Mouse (Mus musculus) liver, adult 2 months (tissue): ENCODE data around the gene Glt6d1. TPM values are rescaled to one million over a fixed set of nuclear protein-coding genes. Genes with fewer than 3 reads are reported as not detected.

Experiments used
- DNase-seq: peaks from one replicate; pipeline ENCODE4 v3.0.0-alpha.2; 2011; ENCODE audit warnings: low read depth, low spot score; ENCODE audit errors: extremely low read depth
- H3K27ac ChIP-seq: fragments of 200-500 bp; replicated peaks from 2 replicates; pipeline ENCODE4 v1.5.1; 2012; ENCODE audit warnings: low read depth, mild to moderate bottlenecking, control low read depth, inconsistent platforms, low read length; ENCODE audit not compliant: insufficient read depth
- H3K27me3 ChIP-seq: fragments of 200-500 bp; 2 replicates; pipeline ENCODE4 v1.6.1; 2012; ENCODE audit warnings: mild to moderate bottlenecking, moderate library complexity, low read length, inconsistent platforms; ENCODE audit not compliant: control insufficient read depth, insufficient read depth
- H3K36me3 ChIP-seq: fragments of 200-500 bp; 2 replicates; pipeline ENCODE4 v1.6.1; 2012; ENCODE audit warnings: low read length, inconsistent platforms; ENCODE audit not compliant: control insufficient read depth, insufficient read depth
- H3K4me1 ChIP-seq: fragments of 200-500 bp; 2 replicates; pipeline ENCODE4 v1.6.1; 2011; ENCODE audit warnings: low read length; ENCODE audit not compliant: control insufficient read depth, insufficient read depth
- H3K4me3 ChIP-seq: fragments of 200-500 bp; 2 replicates; pipeline ENCODE4 v1.5.1; 2011; ENCODE audit warnings: low read depth, mild to moderate bottlenecking, control low read depth, low read length, moderate library complexity; ENCODE audit not compliant: insufficient read depth
- H3K79me2 ChIP-seq: fragments of 200-500 bp; 2 replicates; pipeline ENCODE4 v1.6.1; 2012; ENCODE audit warnings: inconsistent platforms, mild to moderate bottlenecking, low read length, moderate library complexity; ENCODE audit not compliant: control insufficient read depth, insufficient read depth
- H3K9ac ChIP-seq: fragments of 200-500 bp; 2 replicates; pipeline ENCODE4 v1.6.1; 2012; ENCODE audit warnings: low read depth, mild to moderate bottlenecking, control low read depth, inconsistent platforms, low read length
- CTCF ChIP-seq: fragments of 200-500 bp; IDR thresholded peaks from 2 replicates; pipeline ENCODE4 v1.5.1; 2011; ENCODE audit warnings: low read depth, low read length, control low read depth
- POLR2A ChIP-seq: fragments of 200-500 bp; IDR thresholded peaks from 2 replicates; pipeline ENCODE4 v1.6.1; 2011; ENCODE audit warnings: low read length, control low read depth; ENCODE audit not compliant: insufficient read depth; ENCODE audit errors: extremely low read depth
- WGBS: fragments of 180-500 bp; shearing (Covaris S2); methylation state at CpG from one replicate; pipeline ENCODE4 v1.1.7; 2018; 5-methylcytosine and 5-hydroxymethylcytosine counted together
- polyA plus RNA-seq: library from polyadenylated mRNA; depleted of rRNA; stranded (reverse); fragments of >200 nt; gene quantifications from 2 replicates; pipeline ENCODE4 v1.2.3, GENCODE M21; 2012
- total RNA-seq: library from RNA; depleted of rRNA; stranded (reverse); fragments of >200 nt; gene quantifications from 2 replicates; pipeline ENCODE4 v1.2.3, GENCODE M21; 2014

Gene Glt6d1
- total and polyA plus RNA-seq, 2 experiments, result not detected

GRCm38 (mm10) chr2:25859891-25860290 is 44.2 kb upstream of the Glt6d1 start:
- WGBS, result 81% methylated on average over 3 of the region's 3 CpGs
- Histone ChIP-seq H3K4me3 (no peak overlapping the region), H3K9ac (no peak overlapping the region), H3K79me2 (no peaks in the 10 kb centered on the region), H3K36me3 (no peaks in the 10 kb centered on the region), H3K27ac (no peak overlapping the region), H3K4me1 (no peaks in the 10 kb centered on the region), H3K27me3 (peaks cover 9% of the 10 kb centered on the region; the same call in 1 of the 2 replicates)
- DNase-seq, result no peak
- no peak for TF ChIP-seq CTCF
- no peak for TF ChIP-seq POLR2A

DNA sequence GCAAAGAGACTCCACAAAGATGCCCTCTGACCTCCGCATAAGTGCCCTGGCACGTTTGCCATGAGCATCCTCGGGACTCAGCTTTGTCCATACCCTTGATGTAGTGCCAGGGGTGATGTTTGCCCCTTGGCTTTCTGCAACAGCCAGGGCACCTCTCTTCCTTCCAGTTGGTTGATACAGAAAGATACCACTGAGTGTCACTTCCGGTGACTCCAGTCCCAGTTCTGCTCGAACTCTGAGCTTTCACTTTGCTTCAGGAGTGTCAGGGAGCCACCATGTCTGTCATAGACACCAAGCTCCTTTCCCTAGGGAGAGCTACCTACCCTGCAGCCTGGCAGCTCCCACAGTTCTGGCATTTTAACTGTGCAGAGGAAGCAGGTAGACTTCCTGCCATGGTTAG is 38.4 kb upstream of the Glt6d1 start:
- Histone ChIP-seq H3K79me2 (no peaks in the 10 kb centered on the region), H3K36me3 (no peaks in the 10 kb centered on the region), H3K27me3 (no peaks in the 10 kb centered on the region), H3K27ac (no peak overlapping the region), H3K4me1 (no peaks in the 10 kb centered on the region), H3K4me3 (no peak overlapping the region), H3K9ac (no peak overlapping the region)
- TF ChIP-seq CTCF (no peak), POLR2A (no peak)
- no peak for DNase-seq
- 69% methylated on average over 5 of the region's 5 CpGs for WGBS

- no peaks in the 10 kb centered on the region for H3K4me1 ChIP-seq
- no peaks in the 10 kb centered on the region for H3K36me3 ChIP-seq
- no peak overlapping the region for H3K4me3 ChIP-seq
- no peak for TF ChIP-seq POLR2A
- no peak for TF ChIP-seq CTCF
- no peaks in the 10 kb centered on the region for H3K79me2 ChIP-seq
- H3K27me3 ChIP-seq, result no peaks in the 10 kb centered on the region
- H3K27ac ChIP-seq, result no peak overlapping the region
- 71% methylated on average over 3 of the region's 3 CpGs for WGBS
- no peak for DNase-seq
- no peak overlapping the region for H3K9ac ChIP-seq
Measured at GRCm38 (mm10) chr2:25852626-25853025, 37.0 kb upstream of the Glt6d1 start.

- no peak for DNase-seq
- 22% methylated on average over 4 of the region's 4 CpGs for WGBS
Measured at GRCm38 (mm10) chr2:25850330-25850729, 34.7 kb upstream of the Glt6d1 start.

GRCm38 (mm10) chr2:25847226-25847625 is 31.6 kb upstream of the Glt6d1 start, which contains the start of gene Sohlh1:
Gene Sohlh1 (minus strand): TSS chr2:25847248.
- Histone ChIP-seq H3K36me3 (no peaks in the 10 kb centered on the region), H3K9ac (no peak within 1 kb of the TSS), H3K27ac (no peak within 1 kb of the TSS), H3K79me2 (no peaks in the 10 kb centered on the region), H3K4me1 (no peaks in the 10 kb centered on the region), H3K27me3 (no peaks in the 10 kb centered on the region), H3K4me3 (no peak within 1 kb of the TSS)
- WGBS, result 79% methylated on average over 16 of the region's 16 CpGs
- DNase-seq, result no peak
- TF ChIP-seq POLR2A (no peak), CTCF (no peak)

More at GRCm38 (mm10) chr2:25850330-25850729, 34.7 kb upstream of the Glt6d1 start:
- TF ChIP-seq POLR2A (no peak), CTCF (peak; percentile 80)
- Histone ChIP-seq H3K27me3 (no peaks in the 10 kb centered on the region), H3K79me2 (no peaks in the 10 kb centered on the region), H3K4me3 (no peak overlapping the region), H3K9ac (no peak overlapping the region), H3K36me3 (no peaks in the 10 kb centered on the region), H3K27ac (no peak overlapping the region), H3K4me1 (no peaks in the 10 kb centered on the region)

DNA sequence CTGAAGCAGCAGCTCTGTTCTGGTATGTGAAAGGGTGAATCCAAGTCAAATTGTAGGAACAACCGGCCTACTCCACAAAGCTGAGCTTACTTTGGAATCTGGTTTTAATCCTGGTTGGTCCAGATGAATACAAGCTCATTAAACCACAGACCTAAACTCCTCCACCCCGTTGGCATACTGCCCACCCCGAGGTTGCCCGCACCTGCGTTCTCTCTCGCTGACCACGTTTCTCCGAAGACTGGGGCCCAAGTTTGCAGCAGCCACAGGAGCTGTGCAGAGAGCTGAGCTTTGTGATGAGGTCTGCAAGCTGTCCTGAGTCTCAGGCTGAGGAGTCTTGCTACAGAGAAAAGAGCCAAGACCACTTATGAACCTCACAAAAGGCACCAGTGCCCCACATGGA is 30.9 kb upstream of the Glt6d1 start:
- 77% methylated on average over 8 of the region's 8 CpGs for WGBS
- TF ChIP-seq CTCF (no peak), POLR2A (no peak)
- Histone ChIP-seq H3K27ac (no peak overlapping the region), H3K4me1 (no peaks in the 10 kb centered on the region), H3K4me3 (no peak overlapping the region), H3K9ac (no peak overlapping the region), H3K79me2 (no peaks in the 10 kb centered on the region), H3K36me3 (no peaks in the 10 kb centered on the region), H3K27me3 (no peaks in the 10 kb centered on the region)
- DNase-seq, result no peak

DNA sequence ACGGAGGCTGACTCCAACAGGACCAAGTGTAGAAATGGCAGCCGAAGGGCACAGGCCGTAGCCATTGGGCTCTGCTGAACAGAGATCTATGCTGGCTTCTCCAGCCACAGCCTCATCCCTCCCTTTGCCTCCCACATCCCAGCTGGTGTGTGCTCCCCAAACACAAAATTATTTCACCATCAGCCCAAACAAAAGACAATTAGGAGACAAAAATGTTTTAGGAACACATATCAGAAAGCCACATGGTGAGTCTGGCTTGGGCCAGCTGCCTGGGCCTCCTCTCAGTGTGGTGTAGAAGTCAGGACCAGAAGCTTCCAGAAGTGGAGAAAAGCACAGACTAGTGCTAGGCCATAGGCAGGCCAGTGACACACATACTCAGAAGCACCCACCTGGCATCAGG is 28.4 kb upstream of the Glt6d1 start:
- Histone ChIP-seq H3K4me1 (no peaks in the 10 kb centered on the region), H3K79me2 (no peaks in the 10 kb centered on the region), H3K36me3 (no peaks in the 10 kb centered on the region), H3K27ac (no peak overlapping the region), H3K4me3 (no peak overlapping the region), H3K9ac (no peak overlapping the region), H3K27me3 (no peaks in the 10 kb centered on the region)
- TF ChIP-seq POLR2A (no peak), CTCF (no peak)
- no peak for DNase-seq
- 85% methylated on average over 3 of the region's 3 CpGs for WGBS
